Mouse (Mus musculus) limb, embryonic 10.5 days (tissue): ENCODE measurements at regions not wholly inside any gene's neighbourhood (a gene's known extent, or its start where the extent isn't known, plus 50 kb on each side); places are given as distances from the start of the nearest gene placed in this dataset.

ENCODE experiments used
- DNase-seq: peaks from one replicate; pipeline ENCODE4 v3.0.0-alpha.2; 2017; ENCODE audit warnings: low spot score
- H3K27ac ChIP-seq: fragments of 300-500 bp; sonication (generic); 2 replicates; pipeline ENCODE4 v1.5.1; 2016; ENCODE audit warnings: mild to moderate bottlenecking
- H3K27me3 ChIP-seq: fragments of 300-500 bp; sonication (generic); 2 replicates; pipeline ENCODE4 v1.6.1; 2016; ENCODE audit warnings: low read depth, mild to moderate bottlenecking; ENCODE audit not compliant: poor library complexity, severe bottlenecking
- H3K36me3 ChIP-seq: fragments of 300-500 bp; sonication (generic); 2 replicates; pipeline ENCODE4 v1.6.1; 2016; ENCODE audit warnings: mild to moderate bottlenecking, moderate library complexity
- H3K4me1 ChIP-seq: fragments of 300-500 bp; sonication (generic); 2 replicates; pipeline ENCODE4 v1.6.1; 2016
- H3K4me3 ChIP-seq: fragments of 300-500 bp; sonication (generic); 2 replicates; pipeline ENCODE4 v1.5.1; 2016; ENCODE audit warnings: mild to moderate bottlenecking, moderate library complexity
- H3K9me3 ChIP-seq: fragments of 300-500 bp; sonication (generic); replicated peaks from 2 replicates; pipeline ENCODE4 v1.6.1; 2016; ENCODE audit warnings: mild to moderate bottlenecking
- WGBS: fragments of 180-500 bp; shearing (Covaris S2); methylation state at CpG from one replicate; pipeline ENCODE4 v1.1.7; 2016; 5-methylcytosine and 5-hydroxymethylcytosine counted together

DNA sequence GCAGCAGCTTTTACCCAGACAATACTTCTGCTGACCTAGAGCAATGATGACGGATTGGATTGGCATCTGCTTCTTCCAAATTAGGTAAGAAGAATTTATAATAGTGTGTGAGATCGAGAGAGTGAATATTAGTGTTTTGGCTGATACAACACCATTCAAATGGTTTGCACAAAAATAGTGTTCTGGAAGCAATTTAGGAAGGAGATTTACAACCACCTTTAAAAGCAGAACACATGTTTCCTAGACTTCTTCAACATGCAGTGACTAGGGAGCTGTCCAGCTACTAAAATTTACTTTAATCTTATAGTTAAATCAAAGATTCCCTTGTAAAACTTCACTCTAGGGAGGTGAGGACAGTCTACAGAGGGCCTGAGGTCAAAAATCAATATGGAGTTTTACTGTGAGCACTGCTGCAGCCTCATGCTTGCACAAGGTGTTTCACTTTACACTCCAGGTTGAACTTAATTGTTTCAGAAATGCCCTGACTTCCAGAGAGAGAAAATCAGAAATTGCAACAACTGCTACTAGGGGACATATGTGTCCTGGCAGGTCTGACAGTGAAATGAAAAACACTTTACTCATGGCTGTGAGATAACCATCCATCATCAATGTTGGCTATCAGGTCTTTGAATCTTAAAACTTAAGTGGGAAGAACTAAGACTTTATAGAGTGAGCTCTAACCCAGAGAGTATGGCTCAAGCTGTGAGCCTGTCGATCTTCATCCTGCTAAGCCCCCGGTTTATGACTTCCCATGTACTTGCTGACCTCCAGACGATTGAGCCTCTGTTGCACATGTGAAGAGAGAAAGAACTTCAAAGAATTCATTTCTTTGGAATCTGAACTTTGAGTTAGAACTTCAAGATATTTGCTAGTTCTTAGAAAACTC is 657.6 kb upstream of the Fat3 start:
- WGBS, result 24% methylated on average over 5 of the region's 5 CpGs
- peak; percentile 32 for DNase-seq
- no peaks in the 10 kb centered on the region for H3K36me3 ChIP-seq
- no peaks in the 10 kb centered on the region for H3K9me3 ChIP-seq
- H3K27ac ChIP-seq, result 0 out of 2 replicates have a peak overlapping the region, but pooled peaks have one; percentile 19
- H3K4me1 ChIP-seq, result peaks cover 10% of the 10 kb centered on the region
- no peaks in the 10 kb centered on the region for H3K27me3 ChIP-seq
- no peak overlapping the region for H3K4me3 ChIP-seq

- Histone ChIP-seq H3K27me3 (no peaks in the 10 kb centered on the region), H3K4me1 (0 out of 2 replicates have a peak, but pooled peaks cover 2% of the 10 kb centered on the region), H3K36me3 (no peaks in the 10 kb centered on the region), H3K27ac (no peak overlapping the region), H3K4me3 (no peak overlapping the region), H3K9me3 (no peaks in the 10 kb centered on the region)
- WGBS, result 88% methylated on average over 1 of the region's 1 CpGs
- no peak for DNase-seq
These were observed 651.3 kb upstream of the Fat3 start for GRCm38 (mm10) chr9:17152369-17152768.

DNA sequence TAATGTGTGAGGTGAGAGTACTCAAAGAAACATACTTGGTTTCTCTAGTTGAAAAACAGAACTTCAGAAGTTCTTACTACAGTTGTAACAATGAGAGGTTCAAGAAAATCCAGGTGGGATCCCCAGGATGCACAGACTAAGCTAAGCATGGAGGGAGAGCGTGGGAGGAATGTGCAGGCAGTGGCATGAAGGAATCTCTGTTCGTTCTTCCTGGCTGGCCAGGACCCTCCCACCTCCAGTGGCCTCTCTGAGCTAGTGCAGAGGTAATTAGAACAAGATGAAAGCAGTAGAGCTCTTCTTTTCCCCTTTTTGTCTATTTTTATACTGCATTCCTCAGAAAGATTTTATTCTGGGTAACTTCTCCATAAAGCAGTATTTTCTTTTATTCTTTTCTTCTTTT is 648.3 kb upstream of the Fat3 start:
- DNase-seq, result no peak
- WGBS, result 56% methylated on average over 2 of the region's 2 CpGs
- Histone ChIP-seq H3K4me3 (no peak overlapping the region), H3K4me1 (0 out of 2 replicates have a peak, but pooled peaks cover 2% of the 10 kb centered on the region), H3K9me3 (no peaks in the 10 kb centered on the region), H3K27ac (no peak overlapping the region), H3K36me3 (no peaks in the 10 kb centered on the region), H3K27me3 (no peaks in the 10 kb centered on the region)
